Comparison of ENCODE assay signal across 11 mouse cellular contexts in the genomic region with DNA sequence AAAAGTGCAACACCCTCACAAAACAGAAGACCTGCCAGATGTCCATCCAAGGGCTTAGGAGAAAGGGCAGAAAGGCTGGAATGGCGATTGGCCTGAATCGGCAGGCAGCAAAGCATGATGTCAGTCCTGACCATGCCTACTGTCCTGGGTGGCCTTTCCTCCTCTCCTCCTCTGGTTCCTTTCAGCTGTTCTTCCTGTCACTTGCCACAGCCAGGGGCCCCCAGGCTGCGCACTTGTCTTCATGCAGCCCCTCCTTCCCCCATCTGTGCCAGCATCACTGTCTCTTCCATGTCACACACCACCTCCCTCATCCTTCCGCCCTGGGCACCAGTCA. TPM values are rescaled to one million over a fixed set of nuclear protein-coding genes. Genes with fewer than 3 reads are reported as not detected.
DNase-seq lines count a peak whose midpoint lies in the region; ATAC-seq and TF ChIP-seq lines count a peak whose summit lies in the region.
"Had no signal": no experiment of that assay in that cellular context is flagged by ENCODE, and none has a peak within 500 bp of the region (broad histone marks: within the 10 kb centered on the region; RNA-seq: fewer than 3 reads in every experiment).

No protein-coding gene starts in this region.

- 0 out of 2 replicates have a peak, but pooled peaks have one; percentile 20 for ATAC-seq in neural tube, embryonic 11.5 days (ENCODE audit: insufficient read depth, low FRiP score, low TSS enrichment)
- 0 out of 2 replicates have a peak, but pooled peaks have one; percentile 12 for ATAC-seq in neural tube, embryonic 14.5 days (ENCODE audit: low read depth)

- peak overlapping the region; percentile 82 for H3K27ac ChIP-seq in heart, adult 2 months
- no peak overlapping the region for H3K27ac ChIP-seq in neural tube, embryonic 11.5 days (ENCODE audit: low read depth, low read length)
- H3K27ac ChIP-seq in neural tube, embryonic 14.5 days (ENCODE audit: low read depth, low read length), result no peak overlapping the region
- H3K27ac ChIP-seq: forebrain, embryonic 13.5 days had no signal

- peaks cover 32% of the 10 kb centered on the region for H3K4me1 ChIP-seq in heart, adult 2 months (ENCODE audit: control insufficient read depth, insufficient read depth, low read length)
- peaks cover 25% of the 10 kb centered on the region for H3K4me1 ChIP-seq in neural tube, embryonic 11.5 days (ENCODE audit: control insufficient read depth, insufficient read depth, low read length)
- H3K4me1 ChIP-seq in neural tube, embryonic 14.5 days (ENCODE audit: control insufficient read depth, insufficient read depth, low read length), result peaks cover 6% of the 10 kb centered on the region; the same call in 1 of the 2 replicates

- H3K36me3 ChIP-seq in heart, adult 2 months (ENCODE audit: control insufficient read depth, insufficient read depth, low read length), result no peaks in the 10 kb centered on the region; the same call in 1 of the 2 replicates
- H3K36me3 ChIP-seq in neural tube, embryonic 11.5 days (ENCODE audit: control insufficient read depth, insufficient read depth, low read length), result no peaks in the 10 kb centered on the region
- no peaks in the 10 kb centered on the region for H3K36me3 ChIP-seq in neural tube, embryonic 14.5 days (ENCODE audit: control insufficient read depth, insufficient read depth, low read length)
- H3K36me3 ChIP-seq: lung, embryonic 15.5 days; stomach, embryonic 15.5 days had no signal

- intact Hi-C loops in heart, adult 2 months (cut with DNase I), result loop anchor here (1.0 to 2.0 kb wide), 4 partner anchors 28 to 121 kb away; no protein-coding TSS in a partner anchor
- intact Hi-C loops in heart, postnatal 14 days (cut with DNase I), result loop anchor here (1.0 to 2.0 kb wide), 4 partner anchors 29 to 121 kb away; no protein-coding TSS in a partner anchor

- no peak for TF ChIP-seq EP300 in heart, adult 2 months (IDR thresholded peaks at IDR 0.05; ENCODE audit: insufficient read depth, low read depth, low read length)

- no peak overlapping the region for H3K4me2 ChIP-seq in neural tube, embryonic 11.5 days (ENCODE audit: low read depth)
- no peak overlapping the region for H3K4me2 ChIP-seq in neural tube, embryonic 14.5 days (ENCODE audit: low read depth, low read length)
- H3K4me2 ChIP-seq: forebrain, embryonic 13.5 days; lung, embryonic 15.5 days; stomach, embryonic 15.5 days had no signal

- DNase-seq in heart, adult 2 months, result no peak
- no peak for DNase-seq in heart, postnatal 14 days
- DNase-seq in kidney, adult 18-20 months, result peak; percentile 60
- DNase-seq in kidney, postnatal 36 days, result no peak
- no peak for DNase-seq in neural tube, embryonic 11.5 days (ENCODE audit: low spot score)
- no peak for DNase-seq in neural tube, embryonic 10.5 days (ENCODE audit: extremely low spot score, low spot score)
- no peak for DNase-seq in cerebellum, adult 18-20 months

- no peaks in the 10 kb centered on the region for H3K9me3 ChIP-seq in neural tube, embryonic 11.5 days (ENCODE audit: control insufficient read depth, low read length)
- no peaks in the 10 kb centered on the region for H3K9me3 ChIP-seq in neural tube, embryonic 14.5 days (ENCODE audit: control insufficient read depth, low read length)
- H3K9me3 ChIP-seq: forebrain, embryonic 13.5 days; lung, embryonic 15.5 days; stomach, embryonic 15.5 days had no signal

- no peaks in the 10 kb centered on the region for H3K27me3 ChIP-seq in heart, adult 2 months (ENCODE audit: control insufficient read depth, insufficient read depth, low read length)
- H3K27me3 ChIP-seq in neural tube, embryonic 11.5 days (ENCODE audit: control insufficient read depth, insufficient read depth, low read length), result no peaks in the 10 kb centered on the region
- no peaks in the 10 kb centered on the region for H3K27me3 ChIP-seq in neural tube, embryonic 14.5 days (ENCODE audit: control insufficient read depth, insufficient read depth, low read length)
- H3K27me3 ChIP-seq: forebrain, embryonic 13.5 days; lung, embryonic 15.5 days; stomach, embryonic 15.5 days had no signal

- H3K79me2 ChIP-seq in heart, adult 2 months (replicated peaks; ENCODE audit: control insufficient read depth, insufficient read depth, low read length), result peaks cover 2% of the 10 kb centered on the region; the same call in 1 of the 2 replicates

- peak; percentile 1 for TF ChIP-seq CTCF in heart, adult 2 months (IDR thresholded peaks at IDR 0.05)

- TF ChIP-seq POLR2A in heart, adult 2 months (IDR thresholded peaks at IDR 0.05; ENCODE audit: insufficient read depth, low read depth, low read length), result no peak

- WGBS in heart, adult 2 months, result 66% methylated on average over 4 of the region's 4 CpGs
- 79% methylated on average over 4 of the region's 4 CpGs for WGBS in neural tube, embryonic 11.5 days
- WGBS in neural tube, embryonic 14.5 days, result 91% methylated on average over 4 of the region's 4 CpGs

- H3K9ac ChIP-seq in heart, adult 2 months (ENCODE audit: low read depth, low read length), result no peak overlapping the region
- H3K9ac ChIP-seq in neural tube, embryonic 11.5 days (ENCODE audit: low read length), result no peak overlapping the region
- H3K9ac ChIP-seq in neural tube, embryonic 14.5 days (replicated peaks; ENCODE audit: low read depth, low read length), result no peak overlapping the region
- H3K9ac ChIP-seq: forebrain, embryonic 13.5 days; lung, embryonic 15.5 days; stomach, embryonic 15.5 days had no signal

- no peak overlapping the region for H3K4me3 ChIP-seq in heart, adult 2 months
- H3K4me3 ChIP-seq in neural tube, embryonic 11.5 days (ENCODE audit: low read depth, low read length), result no peak overlapping the region
- no peak overlapping the region for H3K4me3 ChIP-seq in neural tube, embryonic 14.5 days (ENCODE audit: low read depth, low read length)
- H3K4me3 ChIP-seq: forebrain, embryonic 13.5 days; lung, embryonic 15.5 days; stomach, embryonic 15.5 days had no signal

RNA-seq across cellular contexts. Expression of a gene that starts 51.6 kb away (rescaled TPM):
- total RNA-seq in heart, adult 2 months (2021), result 100 to 1,000 TPM in 1 of 2 experiments, 10 to 100 TPM in 1; 84.9 to 104 TPM
- 88.5 and 127 TPM in 2 replicates for polyA plus RNA-seq in heart, adult 2 months (2012; rRNA removed)
- 100 to 1,000 TPM; 105 to 126 TPM for total RNA-seq in heart, postnatal 14 days (2021)
- 64.5 and 66.0 TPM in 2 replicates for polyA plus RNA-seq in neural tube, embryonic 11.5 days (2014; fragmentation: Nextera tagmentation; extraction: Ambion mirVana)
- polyA plus RNA-seq in neural tube, embryonic 14.5 days (2014; fragmentation: Nextera tagmentation; extraction: Ambion mirVana), result 32.1 and 42.6 TPM in 2 replicates
